Mouse (Mus musculus) layer of hippocampus, adult 9-10 months (tissue): ENCODE data around the gene Csmd2.

Experiments used
- DNase-seq: peaks from one replicate; pipeline ENCODE4 v3.0.0; 2022; ENCODE audit warnings: low spot score

Gene Csmd2

DNA sequence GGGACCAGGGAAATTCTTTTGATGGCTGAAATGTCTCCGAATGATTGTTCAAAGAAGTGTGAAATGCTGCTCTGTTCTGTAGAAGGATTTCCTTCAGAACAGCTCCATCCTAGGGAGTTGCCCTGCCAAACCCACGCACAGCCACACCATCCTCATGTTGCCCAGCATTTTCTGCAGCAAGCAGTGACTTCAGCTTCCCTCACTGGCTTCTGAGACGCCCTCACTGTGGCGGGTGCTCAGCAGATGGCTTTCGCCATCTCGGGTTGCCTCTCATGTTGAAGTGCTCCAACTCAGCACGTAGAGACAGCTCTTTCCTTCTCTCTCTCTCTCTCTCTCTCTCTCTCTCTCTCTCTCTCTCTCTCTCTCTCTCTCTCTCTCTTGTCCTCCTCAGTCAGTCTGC is 353.7 kb downstream of the Csmd2 start:
- no peak for DNase-seq

- DNase-seq: no peak
Measured at GRCm38 (mm10) chr4:128342208-128342607, 354.6 kb downstream of the Csmd2 start.

DNA sequence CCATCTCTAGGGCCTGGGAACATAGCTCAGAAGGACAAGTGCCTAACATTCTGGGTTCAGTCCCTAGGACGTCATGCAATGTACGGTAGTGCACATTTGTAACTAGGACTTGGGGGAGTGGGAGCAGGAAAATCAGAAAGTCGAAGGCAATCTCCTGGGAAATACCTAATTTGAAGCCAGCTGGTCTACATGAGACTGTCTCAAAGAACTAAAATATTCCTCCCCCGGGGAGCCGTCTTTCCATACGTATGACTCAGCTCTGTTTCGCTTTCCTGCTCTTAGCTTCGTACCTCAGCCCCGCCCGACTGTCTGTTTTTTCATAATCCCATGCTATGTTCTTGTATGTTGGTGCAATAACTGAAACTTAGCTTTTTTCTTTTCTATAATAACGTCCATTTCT is 371.1 kb downstream of the Csmd2 start:
- no peak for DNase-seq

- no peak for DNase-seq
Measured at GRCm38 (mm10) chr4:128365851-128366250, 378.2 kb downstream of the Csmd2 start.

DNA sequence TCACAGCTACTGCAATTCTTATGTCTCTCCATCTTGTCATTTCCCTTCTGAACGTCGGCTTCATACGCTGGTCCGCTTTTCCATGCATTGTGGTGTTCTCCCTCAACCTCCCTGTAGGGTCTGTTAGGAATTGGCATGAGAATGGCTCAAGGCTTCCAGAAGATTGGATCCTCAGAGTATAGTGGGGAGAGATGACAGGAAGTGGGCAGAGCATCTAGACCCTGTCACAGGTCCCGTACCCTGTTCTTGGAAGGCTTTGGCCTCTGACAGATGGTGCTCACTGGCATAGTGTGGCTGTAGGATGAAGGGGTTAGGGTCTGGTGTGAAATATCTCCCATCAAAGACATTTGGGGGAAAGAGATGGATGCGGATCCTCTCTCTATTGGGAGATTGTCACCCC is 380.4 kb downstream of the Csmd2 start:
- DNase-seq: no peak

GRCm38 (mm10) chr4:128371766-128372165 is 384.1 kb downstream of the Csmd2 start:
- no peak for DNase-seq

DNA sequence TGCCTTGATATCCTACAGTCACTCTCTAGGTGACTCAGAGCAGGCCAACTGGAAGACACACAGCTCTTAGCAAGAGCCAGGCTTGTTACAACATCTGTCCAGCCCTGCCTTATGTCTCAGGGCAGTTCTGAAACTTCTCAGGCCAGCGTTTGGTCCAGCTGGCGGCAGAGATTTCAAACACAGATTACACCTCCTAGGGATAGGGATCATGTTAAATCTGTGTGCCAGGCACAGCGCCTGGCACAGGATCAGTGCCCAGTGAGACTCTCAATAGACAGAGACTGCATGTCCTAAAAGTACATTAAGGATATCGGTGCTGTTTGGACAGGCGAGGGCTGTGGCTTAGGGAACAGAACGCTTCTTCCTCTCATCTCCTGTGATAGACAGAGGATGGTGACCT is 385.5 kb downstream of the Csmd2 start:
- no peak for DNase-seq

- DNase-seq: no peak
Measured at GRCm38 (mm10) chr4:128374051-128374450, 386.4 kb downstream of the Csmd2 start.

GRCm38 (mm10) chr4:128378946-128379345 is 391.3 kb downstream of the Csmd2 start:
- DNase-seq: no peak

DNA sequence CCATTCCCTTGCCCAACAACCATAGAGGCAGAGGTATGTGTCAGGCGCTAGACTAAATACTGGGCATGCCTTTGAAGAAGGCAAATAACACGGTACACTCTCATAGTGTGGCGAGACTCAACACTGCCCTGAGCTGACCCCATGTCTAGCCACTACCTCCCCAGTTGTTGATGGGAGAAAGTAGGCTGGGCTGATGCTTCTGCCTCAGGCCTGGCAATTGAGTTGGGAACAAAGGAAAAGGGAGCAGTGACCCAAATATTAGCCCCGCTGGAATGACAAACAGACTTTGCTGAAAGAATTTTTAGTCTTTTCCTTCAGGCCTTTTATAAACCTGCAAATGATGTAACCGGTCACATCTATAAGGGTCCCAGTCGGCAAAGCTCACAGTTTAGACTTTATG is 393.7 kb downstream of the Csmd2 start:
- DNase-seq: no peak

DNA sequence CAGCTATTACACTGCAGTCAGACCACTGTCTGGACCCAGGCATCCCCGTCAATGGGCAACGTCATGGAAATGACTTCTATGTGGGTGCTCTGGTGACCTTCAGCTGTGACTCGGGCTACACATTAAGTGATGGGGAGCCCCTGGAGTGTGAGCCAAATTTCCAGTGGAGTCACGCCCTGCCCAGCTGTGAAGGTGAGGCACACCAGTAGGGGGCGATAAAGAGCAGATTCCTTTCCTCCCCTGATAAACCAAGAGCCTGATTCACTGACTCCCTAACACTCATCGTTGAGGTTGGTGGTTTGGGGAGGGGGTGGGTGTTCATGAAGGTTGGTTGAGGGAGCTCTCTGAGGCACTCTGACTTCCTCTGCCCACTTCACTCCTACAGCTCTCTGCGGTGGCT is 396.1 kb downstream of the Csmd2 start:
- no peak for DNase-seq

- no peak for DNase-seq
Measured at GRCm38 (mm10) chr4:128391484-128391883, 403.8 kb downstream of the Csmd2 start.

GRCm38 (mm10) chr4:128392279-128392678 is 404.6 kb downstream of the Csmd2 start:
- no peak for DNase-seq

DNA sequence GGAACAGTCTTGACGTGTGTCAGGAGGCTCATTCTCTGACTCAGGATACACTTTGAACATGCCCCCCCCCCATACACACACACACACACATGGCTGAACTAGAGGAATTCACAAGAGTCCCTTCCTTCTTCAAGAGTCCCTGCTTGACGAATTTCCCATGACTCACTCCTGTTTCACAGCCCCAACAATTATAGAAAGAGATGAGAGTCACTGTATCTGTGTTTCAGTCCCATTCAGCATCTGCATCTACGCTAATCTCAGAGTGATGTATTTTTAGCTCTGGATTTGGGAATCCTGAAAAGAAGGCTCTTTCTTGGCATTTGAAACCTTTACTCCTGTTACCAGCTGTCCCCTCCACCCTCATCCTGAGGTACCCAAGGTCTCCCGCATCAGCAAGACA is 406.2 kb downstream of the Csmd2 start:
- DNase-seq: no peak

- DNase-seq: no peak
Measured at GRCm38 (mm10) chr4:128396616-128397015, 409.0 kb downstream of the Csmd2 start.

DNA sequence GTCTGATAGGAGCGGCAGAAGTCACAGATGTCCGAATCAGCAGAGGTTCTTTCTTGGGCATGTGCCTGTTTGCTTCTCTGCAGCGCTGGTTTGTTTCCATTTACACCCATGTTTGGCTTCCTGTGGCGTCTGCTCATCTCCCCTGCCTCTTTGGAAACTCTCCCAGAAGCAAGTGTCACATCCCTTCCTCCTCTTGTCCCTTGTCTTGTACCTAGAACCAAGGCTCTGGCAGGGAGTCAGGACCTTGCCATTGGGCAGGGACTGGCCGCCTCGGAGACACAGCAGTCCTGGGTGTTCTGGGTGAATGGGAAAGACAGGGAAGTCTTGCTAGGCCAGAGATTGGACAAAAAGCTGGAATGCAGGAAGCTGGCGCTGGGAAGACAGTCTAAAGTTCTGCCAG is 410.1 kb downstream of the Csmd2 start:
- no peak for DNase-seq

GRCm38 (mm10) chr4:128398948-128399347 is 411.3 kb downstream of the Csmd2 start:
- DNase-seq: peak; percentile 40

GRCm38 (mm10) chr4:128400016-128400415 is 412.4 kb downstream of the Csmd2 start:
- DNase-seq: no peak

DNA sequence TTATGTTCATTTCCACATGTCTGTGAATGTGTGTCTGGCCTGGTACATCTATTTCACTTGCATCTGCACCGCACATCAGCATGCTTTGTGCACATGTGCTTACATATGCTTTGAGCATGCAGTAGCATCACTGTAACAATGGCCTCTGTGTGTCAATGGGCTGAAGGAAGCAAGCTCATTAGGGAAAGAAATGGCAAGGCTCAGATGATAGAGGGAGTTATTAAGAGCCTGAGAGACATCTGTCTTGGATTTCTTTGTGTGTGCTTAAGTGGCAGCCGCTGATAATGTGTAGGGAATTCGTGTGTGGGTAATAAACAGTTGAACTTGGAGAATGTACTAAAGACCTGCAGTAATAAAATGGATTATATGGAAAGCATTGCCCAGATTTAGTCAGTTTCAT is 413.9 kb downstream of the Csmd2 start:
- no peak for DNase-seq

DNA sequence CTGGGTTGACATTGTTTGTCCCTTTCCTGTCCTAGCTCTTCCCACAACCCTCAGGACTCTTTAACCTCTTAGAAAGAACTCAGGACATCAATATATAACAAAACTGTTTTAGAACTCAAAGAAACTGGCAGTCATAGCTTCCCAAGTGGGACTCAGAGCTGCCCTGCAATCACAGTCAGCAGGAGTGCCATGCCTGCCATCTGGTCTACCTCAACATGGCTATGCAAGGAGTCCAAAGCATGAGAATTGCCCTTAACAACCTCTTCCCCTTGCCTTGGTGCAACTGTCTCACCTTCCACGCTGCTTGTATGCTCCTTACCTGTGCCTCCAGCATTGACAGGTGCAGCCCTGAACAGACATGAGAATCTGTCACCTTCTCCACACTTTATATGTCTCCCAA is 415.0 kb downstream of the Csmd2 start:
- DNase-seq: no peak

DNA sequence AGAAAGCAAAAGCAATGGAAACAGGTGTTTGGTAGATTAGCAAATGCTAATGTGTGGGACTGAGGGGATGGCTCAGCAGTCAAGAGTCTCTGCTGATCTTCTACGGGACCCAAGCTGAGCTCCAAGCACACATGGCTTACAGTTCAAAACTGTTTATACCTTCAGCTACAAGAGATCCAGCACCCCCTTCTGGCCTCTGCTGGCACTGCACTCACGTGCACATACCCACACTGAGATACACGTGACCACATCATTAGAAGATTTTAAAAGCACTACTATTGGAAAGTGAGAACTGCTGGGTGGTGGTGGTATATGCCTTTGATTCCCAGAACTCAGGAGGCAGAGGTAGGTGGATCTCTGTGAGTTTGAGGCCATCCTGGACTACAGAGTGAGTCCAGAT is 417.9 kb downstream of the Csmd2 start:
- no peak for DNase-seq

- DNase-seq: no peak
Measured at GRCm38 (mm10) chr4:128407084-128407845, 419.6 kb downstream of the Csmd2 start.

DNA sequence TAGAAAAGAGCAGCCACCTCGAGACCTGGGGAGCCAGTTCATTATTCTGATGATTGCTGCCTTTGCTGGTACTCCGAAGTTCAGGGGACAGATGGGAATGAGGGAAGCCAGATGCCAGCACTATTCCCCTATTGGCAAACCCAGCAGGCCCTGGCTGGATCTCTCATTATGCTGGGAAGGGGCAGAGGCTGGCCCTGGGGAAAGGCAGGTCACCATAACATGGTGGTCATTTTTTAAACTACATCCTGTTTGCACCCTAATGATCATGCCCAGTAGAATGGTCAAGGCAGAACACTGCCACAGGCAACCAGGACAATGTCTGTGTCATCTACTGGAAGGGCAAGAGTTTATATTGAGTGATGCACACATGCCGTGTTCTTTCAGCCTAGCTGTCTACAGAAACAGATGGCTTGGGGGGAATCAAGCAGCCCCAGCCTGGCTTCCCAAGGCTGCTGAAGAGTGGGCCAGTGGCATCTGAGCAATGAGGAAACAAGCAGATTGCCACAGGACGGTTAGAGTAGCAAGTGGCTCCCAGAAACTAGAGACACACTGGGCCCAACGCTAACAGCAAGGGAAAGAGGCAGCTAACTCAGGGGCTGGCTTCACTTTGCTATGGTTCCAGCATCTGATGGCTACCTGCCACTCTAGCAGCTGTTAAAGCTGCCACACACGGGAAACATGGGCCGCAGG is 424.4 kb downstream of the Csmd2 start:
- peak; percentile 54 for DNase-seq

- DNase-seq: no peak
Measured at GRCm38 (mm10) chr4:128414741-128415140, 427.1 kb downstream of the Csmd2 start.
